Mouse (Mus musculus) lung, postnatal 0 days (tissue): ENCODE measurements around the gene Kalrn. TPM values are rescaled to one million over a fixed set of nuclear protein-coding genes. Genes with fewer than 3 reads are reported as not detected.
A peak's percentile ranks its signal among the peaks of the same experiment; 100 is the strongest.

Experiments used
- ATAC-seq: fragments of 200-750 bp; cut with Nextera tagmentation; 2 replicates; pipeline ENCODE4 v1.8.0; 2017; ENCODE audit warnings: moderate library complexity
- DNase-seq: peaks from one replicate; pipeline ENCODE4 v3.0.0-alpha.2; 2016; ENCODE audit warnings: low spot score
- H3K27ac ChIP-seq: fragments of 300-500 bp; sonication (generic); 2 replicates; pipeline ENCODE4 v1.5.1; 2014; ENCODE audit warnings: antibody characterized with exemption, mild to moderate bottlenecking, low read length, mixed read lengths
- H3K27me3 ChIP-seq: fragments of 300-500 bp; sonication (generic); replicated peaks from 2 replicates; pipeline ENCODE4 v1.6.1; 2014; ENCODE audit warnings: low read length, mixed read lengths; ENCODE audit not compliant: insufficient read depth
- H3K36me3 ChIP-seq: fragments of 300-500 bp; sonication (generic); 2 replicates; pipeline ENCODE4 v1.6.1; 2014; ENCODE audit warnings: low read length, mixed read lengths; ENCODE audit not compliant: insufficient read depth
- H3K4me1 ChIP-seq: fragments of 300-500 bp; sonication (generic); 2 replicates; pipeline ENCODE4 v1.6.1; 2014; ENCODE audit warnings: antibody characterized with exemption, low read depth, low read length, mixed read lengths; ENCODE audit not compliant: insufficient read depth
- H3K4me2 ChIP-seq: fragments of 300-500 bp; sonication (generic); replicated peaks from 2 replicates; pipeline ENCODE4 v1.6.1; 2014; ENCODE audit warnings: low read depth, mild to moderate bottlenecking, low read length, moderate library complexity, mixed read lengths
- H3K4me3 ChIP-seq: fragments of 300-500 bp; sonication (generic); 2 replicates; pipeline ENCODE4 v1.5.1; 2014; ENCODE audit warnings: low read depth, low read length
- H3K9ac ChIP-seq: fragments of 300-500 bp; sonication (generic); replicated peaks from 2 replicates; pipeline ENCODE4 v1.6.1; 2014; ENCODE audit warnings: low read depth, mild to moderate bottlenecking
- H3K9me3 ChIP-seq: fragments of 300-500 bp; sonication (generic); 2 replicates; pipeline ENCODE4 v1.6.1; 2016; ENCODE audit warnings: low read length, mixed read lengths
- CTCF ChIP-seq: IDR thresholded peaks from 2 replicates; pipeline ENCODE4 v1.5.1; 2016; ENCODE audit warnings: antibody characterized with exemption, mild to moderate bottlenecking
- EP300 ChIP-seq: IDR thresholded peaks from 2 replicates; pipeline ENCODE4 v1.6.1; 2016; ENCODE audit warnings: antibody characterized with exemption, mild to moderate bottlenecking, control low read depth
- WGBS: fragments of 180-500 bp; shearing (Covaris S2); extraction: QIAGEN DNeasy Blood & Tissue Kit; methylation state at CpG from one replicate; pipeline ENCODE4 v1.1.7; 2014; 5-methylcytosine and 5-hydroxymethylcytosine counted together
- polyA plus RNA-seq: library from polyadenylated mRNA; unstranded; fragments of >200 nt; fragmentation: Nextera tagmentation; extraction: Ambion mirVana; gene quantifications from 2 replicates; pipeline ENCODE4 v1.2.1, GENCODE M21; 2015

Gene Kalrn
- polyA plus RNA-seq, 1 experiment from 2014 or later = 13.6 TPM

GRCm38 (mm10) chr16:34154903-34155302 is 418.4 kb downstream of the Kalrn start:
- no peak overlapping the region for H3K4me3 ChIP-seq
- WGBS = 81% methylated on average over 3 of the region's 3 CpGs
- H3K36me3 ChIP-seq = no peaks in the 10 kb centered on the region
- H3K9me3 ChIP-seq = no peaks in the 10 kb centered on the region
- TF ChIP-seq CTCF = no peak
- no peak for TF ChIP-seq EP300
- no peaks in the 10 kb centered on the region for H3K27me3 ChIP-seq
- H3K27ac ChIP-seq = no peak overlapping the region
- no peak overlapping the region for H3K4me2 ChIP-seq
- H3K9ac ChIP-seq = no peak overlapping the region
- ATAC-seq (no peak), DNase-seq (no peak)
- no peaks in the 10 kb centered on the region for H3K4me1 ChIP-seq

- no peak for DNase-seq
- H3K27ac ChIP-seq = no peak overlapping the region
- no peaks in the 10 kb centered on the region for H3K9me3 ChIP-seq
- H3K27me3 ChIP-seq = no peaks in the 10 kb centered on the region
- no peaks in the 10 kb centered on the region for H3K36me3 ChIP-seq
- WGBS = 73% methylated on average over 3 of the region's 3 CpGs
- no peaks in the 10 kb centered on the region for H3K4me1 ChIP-seq
- no peak overlapping the region for H3K4me2 ChIP-seq
- TF ChIP-seq CTCF (no peak), EP300 (no peak)
- ATAC-seq = no peak
- no peak overlapping the region for H3K4me3 ChIP-seq
- no peak overlapping the region for H3K9ac ChIP-seq
Observed at GRCm38 (mm10) chr16:34151528-34152071, 421.7 kb downstream of the Kalrn start.

- no peak overlapping the region for H3K27ac ChIP-seq
- H3K9ac ChIP-seq = no peak overlapping the region
- WGBS = 60% methylated on average over 8 of the region's 8 CpGs
- H3K4me2 ChIP-seq = no peak overlapping the region
- no peaks in the 10 kb centered on the region for H3K4me1 ChIP-seq
- DNase-seq (peak; percentile 10), ATAC-seq (no peak; the same call in 1 of the 2 replicates)
- no peaks in the 10 kb centered on the region for H3K9me3 ChIP-seq
- no peaks in the 10 kb centered on the region for H3K36me3 ChIP-seq
- no peak overlapping the region for H3K4me3 ChIP-seq
- no peaks in the 10 kb centered on the region for H3K27me3 ChIP-seq
- TF ChIP-seq CTCF (no peak), EP300 (no peak)
Observed at GRCm38 (mm10) chr16:34141670-34142069, 431.7 kb downstream of the Kalrn start.

GRCm38 (mm10) chr16:34135074-34135473 is 438.3 kb downstream of the Kalrn start:
- Histone ChIP-seq H3K9me3 (no peaks in the 10 kb centered on the region), H3K4me3 (no peak overlapping the region), H3K9ac (no peak overlapping the region), H3K27ac (no peak overlapping the region), H3K36me3 (no peaks in the 10 kb centered on the region), H3K27me3 (no peaks in the 10 kb centered on the region), H3K4me2 (no peak overlapping the region), H3K4me1 (no peaks in the 10 kb centered on the region)
- TF ChIP-seq EP300 = no peak
- TF ChIP-seq CTCF = no peak
- WGBS = 76% methylated on average over 2 of the region's 2 CpGs
- DNase-seq = no peak
- no peak for ATAC-seq

- Histone ChIP-seq H3K4me1 (no peaks in the 10 kb centered on the region), H3K27me3 (no peaks in the 10 kb centered on the region), H3K27ac (no peak overlapping the region), H3K9ac (no peak overlapping the region), H3K4me3 (no peak overlapping the region), H3K36me3 (no peaks in the 10 kb centered on the region), H3K4me2 (no peak overlapping the region), H3K9me3 (no peaks in the 10 kb centered on the region)
- WGBS = 62% methylated on average over 3 of the region's 3 CpGs
- ATAC-seq (no peak), DNase-seq (no peak)
- TF ChIP-seq EP300 = no peak
- no peak for TF ChIP-seq CTCF
Observed at GRCm38 (mm10) chr16:34134628-34135027, 438.7 kb downstream of the Kalrn start.

- Histone ChIP-seq H3K9me3 (no peaks in the 10 kb centered on the region), H3K27me3 (no peaks in the 10 kb centered on the region), H3K36me3 (no peaks in the 10 kb centered on the region), H3K4me3 (no peak overlapping the region), H3K27ac (no peak overlapping the region), H3K4me2 (no peak overlapping the region), H3K4me1 (no peaks in the 10 kb centered on the region), H3K9ac (no peak overlapping the region)
- TF ChIP-seq CTCF (peak; percentile 82), EP300 (no peak)
- WGBS = 2% methylated on average over 2 of the region's 2 CpGs
- DNase-seq (peak; percentile 92), ATAC-seq (peak; percentile 87)
Observed at GRCm38 (mm10) chr16:34125595-34125994, 447.7 kb downstream of the Kalrn start.

- no peak overlapping the region for H3K4me2 ChIP-seq
- no peak overlapping the region for H3K4me3 ChIP-seq
- ATAC-seq (no peak), DNase-seq (no peak)
- no peak for TF ChIP-seq EP300
- no peak for TF ChIP-seq CTCF
- WGBS = 86% methylated on average over 9 of the region's 9 CpGs
- no peaks in the 10 kb centered on the region for H3K9me3 ChIP-seq
- no peaks in the 10 kb centered on the region for H3K36me3 ChIP-seq
- H3K4me1 ChIP-seq = no peaks in the 10 kb centered on the region
- no peak overlapping the region for H3K9ac ChIP-seq
- H3K27me3 ChIP-seq = no peaks in the 10 kb centered on the region
- no peak overlapping the region for H3K27ac ChIP-seq
Observed at GRCm38 (mm10) chr16:34122486-34122885, 450.8 kb downstream of the Kalrn start.
